Mouse (Mus musculus): Measurements from ENCODE around the gene Tacstd2. TPM values are rescaled to one million over a fixed set of nuclear protein-coding genes. Genes with fewer than 3 reads are reported as not detected.
"Not testable (repeated sequence)": the region's sequence is repeated elsewhere in the genome, so short reads cannot be mapped to it uniquely, and the experiment has no call there.

Gene Tacstd2
- polyA plus RNA-seq, 1 experiment, result not detected

- Histone ChIP-seq H3K4me3 (ENCODE audit: insufficient read depth, poor library complexity, severe bottlenecking) (no peak overlapping the region), H3K79me3 (ENCODE audit: low read depth) (no peaks in the 10 kb centered on the region), H3K27me3 (ENCODE audit: control insufficient read depth, insufficient read depth, insufficient read length) (no peaks in the 10 kb centered on the region), H3ac (ENCODE audit: control insufficient read depth, insufficient read length, low read depth) (no peak overlapping the region), H3K79me2 (ENCODE audit: control insufficient read depth, insufficient read depth) (no peaks in the 10 kb centered on the region), H3K36me3 (ENCODE audit: control insufficient read depth, insufficient read depth) (no peaks in the 10 kb centered on the region)
- TF ChIP-seq MYOD1 (IDR thresholded peaks at IDR 0.05; ENCODE audit: control insufficient read depth, insufficient read length, low read depth), result no peak
- TF ChIP-seq FOSL1 (IDR thresholded peaks at IDR 0.05; ENCODE audit: insufficient read depth, low read length, poor library complexity, severe bottlenecking), result no peak
These were observed 24.8 kb downstream of the Tacstd2 start for GRCm38 (mm10) chr6:67510752-67511151.

GRCm38 (mm10) chr6:67501938-67502337 lies 33.7 kb downstream of the Tacstd2 start:
- not testable (repeated sequence) for H3K27me3 ChIP-seq (ENCODE audit: control insufficient read depth, insufficient read depth, insufficient read length); H3K4me3 ChIP-seq (ENCODE audit: insufficient read depth, poor library complexity, severe bottlenecking); H3K36me3 ChIP-seq (ENCODE audit: control insufficient read depth, insufficient read depth); H3K79me2 ChIP-seq (ENCODE audit: control insufficient read depth, insufficient read depth); H3K79me3 ChIP-seq (ENCODE audit: low read depth); H3ac ChIP-seq (ENCODE audit: control insufficient read depth, insufficient read length, low read depth)

- Histone ChIP-seq H3K4me3 (ENCODE audit: insufficient read depth, poor library complexity, severe bottlenecking) (no peak within 1 kb of the TSS), H3ac (ENCODE audit: control insufficient read depth, insufficient read length, low read depth) (no peak within 1 kb of the TSS), H3K79me2 (ENCODE audit: control insufficient read depth, insufficient read depth) (no peaks in the 10 kb centered on the region), H3K79me3 (ENCODE audit: low read depth) (no peaks in the 10 kb centered on the region), H3K36me3 (ENCODE audit: control insufficient read depth, insufficient read depth) (no peaks in the 10 kb centered on the region), H3K27me3 (ENCODE audit: control insufficient read depth, insufficient read depth, insufficient read length) (no peaks in the 10 kb centered on the region)
- TF ChIP-seq MYOD1 (IDR thresholded peaks at IDR 0.05; ENCODE audit: control insufficient read depth, insufficient read length, low read depth), result no peak
- no peak for TF ChIP-seq USF1 (IDR thresholded peaks at IDR 0.05; ENCODE audit: low read depth)
- no peak for TF ChIP-seq FOSL1 (IDR thresholded peaks at IDR 0.05; ENCODE audit: insufficient read depth, low read length, poor library complexity, severe bottlenecking)
- no peak for TF ChIP-seq CEBPB (IDR thresholded peaks at IDR 0.05; ENCODE audit: low read depth)
These were observed 43.8 kb downstream of the Tacstd2 start, which contains the start of gene Il23r for GRCm38 (mm10) chr6:67491755-67492154. TSS of gene Il23r (minus strand) at chr6:67491855.

Other genes starting within 250 kb of the Tacstd2 start
- not detected for gene Il12rb2, start 159.6 kb downstream of the Tacstd2 start, polyA plus RNA-seq (2012; fragmentation: generic; extraction: Trizol)
- not detected for gene Il23r, start 43.9 kb downstream of the Tacstd2 start, polyA plus RNA-seq (2012; fragmentation: generic; extraction: Trizol)

All from C2C12 (cell line).